10 mouse cellular contexts compared by ENCODE assay signal in the genomic region with DNA sequence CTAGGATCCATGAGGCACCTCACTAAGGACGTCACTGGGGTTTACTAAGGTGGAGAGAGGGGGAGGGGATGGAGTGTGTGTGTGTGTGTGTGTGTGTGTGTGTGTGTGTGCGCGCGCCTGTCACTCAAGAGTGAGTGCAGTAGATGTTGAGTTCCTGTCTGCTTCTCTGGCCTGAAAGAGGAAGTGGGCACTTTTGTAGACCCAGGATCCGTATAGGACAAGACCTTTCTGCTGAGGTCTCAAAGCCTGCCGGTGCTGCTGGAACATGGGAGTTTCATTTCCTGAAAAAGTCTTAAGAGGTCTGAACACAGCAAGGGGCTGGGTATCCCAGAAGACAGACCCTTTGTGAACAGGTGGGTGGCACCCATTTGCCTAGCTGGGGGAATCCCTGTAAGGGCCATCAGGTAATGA. TPM values are rescaled to one million over a fixed set of nuclear protein-coding genes. Genes with fewer than 3 reads are reported as not detected.
DNase-seq lines count a peak whose midpoint lies in the region.
"Had no signal": no experiment of that assay in that cellular context is flagged by ENCODE, and none has a peak within 500 bp of the region (broad histone marks: within the 10 kb centered on the region; RNA-seq: fewer than 3 reads in every experiment).

No protein-coding gene starts in this region.

- peak; percentile 29 to 55 for DNase-seq in right cerebral cortex, postnatal 10 days (ENCODE audit: low spot score in 2 of 2)
- no peak for DNase-seq in right cerebral cortex, postnatal 4 days
- DNase-seq in c-Kit-positive CD71-negative TER-119-negative erythroid progenitor cells, embryonic 14.5 days (ENCODE audit: low read depth) = peak; percentile 35
- peak; percentile 48 for DNase-seq in skeletal muscle tissue, adult 2 months (ENCODE audit: low read depth, low spot score)
- DNase-seq in frontal cortex, adult 2 months (ENCODE audit: extremely low spot score in 1 of 2, low spot score in 1 of 2) = no peak
- DNase-seq in layer of hippocampus, postnatal 25 days (ENCODE audit: extremely low spot score in 1 of 2, low spot score in 1 of 2) = no peak
- no peak for DNase-seq in Muller cell, postnatal 12 days (ENCODE audit: inconsistent ontology term)
- DNase-seq: cerebellum, adult 11 months had no signal

RNA-seq across cellular contexts. Expression of a gene that starts 18.0 kb away (rescaled TPM):
- polyA plus RNA-seq in frontal cortex, adult 2 months (2012; rRNA removed) = 2.6 and 2.9 TPM in 2 replicates
- 1 to 10 TPM; 5.4 to 8.8 TPM for total RNA-seq in layer of hippocampus, postnatal 25 days (2021)

RNA-seq across cellular contexts. Expression of a gene that starts 43.7 kb away (rescaled TPM):
- polyA plus RNA-seq in frontal cortex, adult 2 months (2012; rRNA removed) = 0.13 and 0.30 TPM in 2 replicates
- total RNA-seq in layer of hippocampus, postnatal 25 days (2021) = under 1 TPM; 0.16 to 0.27 TPM
- total RNA-seq: heart, postnatal 10 days had no signal

RNA-seq across cellular contexts. Expression of a gene that starts 45.4 kb away (rescaled TPM):
- 0.34 and 0.52 TPM in 2 replicates for polyA plus RNA-seq in frontal cortex, adult 2 months (2012; rRNA removed)
- under 1 TPM in 1 of 2 experiments, not detected in 1; 0.22 TPM for total RNA-seq in layer of hippocampus, postnatal 25 days (2021)
- total RNA-seq: heart, postnatal 10 days; left cerebral cortex, postnatal 36 days had no signal

Comparison
In these comparisons a context has a peak if more than half of its experiments do, and no peak if none do; other contexts are left out.
1. DNase-seq: peak in right cerebral cortex, postnatal 10 days (2 of 2), c-Kit-positive CD71-negative TER-119-negative erythroid progenitor cells, embryonic 14.5 days (single experiment) and skeletal muscle tissue, adult 2 months (single experiment); none in right cerebral cortex, postnatal 4 days (single experiment), frontal cortex, adult 2 months (0 of 2), layer of hippocampus, postnatal 25 days (0 of 2) and Muller cell, postnatal 12 days (single experiment).